Mouse (Mus musculus) limb, embryonic 14.5 days (tissue): ENCODE measurements around the gene Macrod1. TPM values are rescaled to one million over a fixed set of nuclear protein-coding genes. Genes with fewer than 3 reads are reported as not detected.
A peak's percentile ranks its signal among the peaks of the same experiment; 100 is the strongest.

Experiments
- ATAC-seq: fragments of 200-750 bp; cut with Nextera tagmentation; 2 replicates; pipeline ENCODE4 v1.8.0; 2017; ENCODE audit warnings: low read depth, moderate number of reproducible peaks, moderate TSS enrichment; ENCODE audit not compliant: low FRiP score
- DNase-seq: peaks from one replicate; pipeline ENCODE4 v3.0.0-alpha.2; 2015; ENCODE audit warnings: low spot score
- H3K27ac ChIP-seq: fragments of 300-500 bp; sonication (generic); replicated peaks from 2 replicates; pipeline ENCODE4 v1.5.1; 2014; ENCODE audit warnings: low read depth, mild to moderate bottlenecking, low read length, moderate library complexity, mixed read lengths
- H3K27me3 ChIP-seq: fragments of 300-500 bp; sonication (generic); 2 replicates; pipeline ENCODE4 v1.6.1; 2014; ENCODE audit warnings: low read length, mixed read lengths; ENCODE audit not compliant: control insufficient read depth, insufficient read depth
- H3K36me3 ChIP-seq: fragments of 300-500 bp; sonication (generic); 2 replicates; pipeline ENCODE4 v1.6.1; 2014; ENCODE audit warnings: mild to moderate bottlenecking, low read length, moderate library complexity, mixed read lengths; ENCODE audit not compliant: control insufficient read depth, insufficient read depth
- H3K4me1 ChIP-seq: fragments of 300-500 bp; sonication (generic); 2 replicates; pipeline ENCODE4 v1.6.1; 2014; ENCODE audit warnings: antibody characterized with exemption, low read length, mixed read lengths; ENCODE audit not compliant: control insufficient read depth, insufficient read depth
- H3K4me2 ChIP-seq: fragments of 300-500 bp; sonication (generic); replicated peaks from 2 replicates; pipeline ENCODE4 v1.6.1; 2014; ENCODE audit warnings: low read depth, mild to moderate bottlenecking, low read length, moderate library complexity; ENCODE audit not compliant: severe bottlenecking
- H3K4me3 ChIP-seq: fragments of 300-500 bp; sonication (generic); replicated peaks from 2 replicates; pipeline ENCODE4 v1.5.1; 2014; ENCODE audit warnings: low read length
- H3K9ac ChIP-seq: fragments of 300-500 bp; sonication (generic); 2 replicates; pipeline ENCODE4 v1.6.1; 2014; ENCODE audit warnings: mild to moderate bottlenecking, low read depth, low read length, moderate library complexity; ENCODE audit not compliant: severe bottlenecking
- H3K9me3 ChIP-seq: fragments of 300-500 bp; sonication (generic); 2 replicates; pipeline ENCODE4 v1.6.1; 2016; ENCODE audit warnings: low read length; ENCODE audit not compliant: control insufficient read depth
- POLR2A ChIP-seq: fragments of 200-500 bp; IDR thresholded peaks from 2 replicates; pipeline ENCODE4 v1.8.0; 2012; ENCODE audit warnings: inconsistent platforms, mild to moderate bottlenecking, moderate library complexity, borderline replicate concordance; ENCODE audit not compliant: insufficient read depth, insufficient read length; ENCODE audit errors: extremely low read depth
- WGBS: fragments of 180-500 bp; shearing (Covaris S2); extraction: QIAGEN DNeasy Blood & Tissue Kit; methylation state at CpG from one replicate; pipeline ENCODE4 v1.1.7; 2014; 5-methylcytosine and 5-hydroxymethylcytosine counted together
- polyA plus RNA-seq, 2 experiments: library from polyadenylated mRNA; depleted of rRNA in 1 of 2; stranded (reverse) in 1 of 2; unstranded in 1 of 2; fragments of >200 nt; fragmentation: Nextera tagmentation in 1 of 2; extraction: Ambion mirVana in 1 of 2; gene quantifications; 2 replicates each; pipeline versions ENCODE4 v1.2.1 to v1.2.3; 2012 to 2014

The Macrod1 gene
- polyA plus RNA-seq, 2 experiments: 19.7 to 24.6 TPM

DNA sequence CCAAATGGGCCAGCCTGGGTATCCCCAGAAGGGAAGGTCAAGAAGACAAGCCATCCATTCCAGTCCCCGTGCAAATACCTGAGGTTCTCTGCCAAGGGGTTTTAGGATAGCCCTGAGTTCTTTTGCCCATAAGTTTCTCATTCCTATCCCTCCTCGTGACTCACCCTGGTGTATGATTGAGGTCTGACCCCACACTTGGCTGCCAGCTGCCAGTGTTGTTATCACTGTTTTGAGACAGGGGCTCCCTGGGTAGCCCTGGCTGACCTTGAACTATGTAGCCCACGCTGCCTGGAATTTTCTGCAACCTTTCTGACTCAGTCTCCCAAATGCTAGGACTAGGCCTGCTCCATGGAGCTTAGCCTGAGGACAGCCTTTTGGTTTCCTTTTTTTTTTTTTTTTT, 104.5 kb downstream of the Macrod1 start:
- ATAC-seq (no peak), DNase-seq (no peak)
- Histone ChIP-seq H3K27me3 (peaks cover 4% of the 10 kb centered on the region; the same call in 1 of the 2 replicates), H3K4me2 (no peak overlapping the region), H3K27ac (no peak overlapping the region), H3K9ac (no peak overlapping the region), H3K4me3 (no peak overlapping the region), H3K9me3 (no peaks in the 10 kb centered on the region), H3K4me1 (peaks cover 43% of the 10 kb centered on the region), H3K36me3 (no peaks in the 10 kb centered on the region)
- WGBS: 74% methylated on average over 3 of the region's 3 CpGs
- TF ChIP-seq POLR2A: no peak

GRCm38 (mm10) chr19:7164238-7164637, 107.6 kb downstream of the Macrod1 start:
- Histone ChIP-seq H3K9ac (peak overlapping the region; percentile 78; the same call in 1 of the 2 replicates), H3K4me1 (peaks cover 28% of the 10 kb centered on the region), H3K4me2 (peak overlapping the region; percentile 99), H3K27me3 (peaks cover 23% of the 10 kb centered on the region), H3K27ac (no peak overlapping the region), H3K36me3 (no peaks in the 10 kb centered on the region), H3K4me3 (peak overlapping the region; percentile 73), H3K9me3 (no peaks in the 10 kb centered on the region)
- ATAC-seq: no peak
- peak; percentile 3 for DNase-seq
- TF ChIP-seq POLR2A: no peak
- 4% methylated on average over 6 of the region's 6 CpGs for WGBS

GRCm38 (mm10) chr19:7164820-7165323, 108.3 kb downstream of the Macrod1 start:
- peak; percentile 27; the same call in 1 of the 2 replicates for ATAC-seq
- no peak overlapping the region for H3K27ac ChIP-seq

GRCm38 (mm10) chr19:7165509-7166199, 109.0 kb downstream of the Macrod1 start:
- Histone ChIP-seq H3K27me3 (peaks cover 20% of the 10 kb centered on the region), H3K9ac (peak overlapping the region; percentile 78), H3K36me3 (no peaks in the 10 kb centered on the region), H3K4me2 (peak overlapping the region; percentile 99), H3K4me1 (peaks cover 21% of the 10 kb centered on the region), H3K27ac (no peak overlapping the region), H3K4me3 (peak overlapping the region; percentile 73), H3K9me3 (no peaks in the 10 kb centered on the region)
- no peak for DNase-seq
- 0 out of 2 replicates have a peak, but pooled peaks have one; percentile 3 for ATAC-seq
- 0% methylated on average over 33 of the region's 105 CpGs for WGBS
- TF ChIP-seq POLR2A: no peak

More at GRCm38 (mm10) chr19:7164820-7165323, 108.3 kb downstream of the Macrod1 start:
- TF ChIP-seq POLR2A: no peak
- Histone ChIP-seq H3K9ac (peak overlapping the region; percentile 78), H3K36me3 (no peaks in the 10 kb centered on the region), H3K9me3 (no peaks in the 10 kb centered on the region), H3K4me1 (peaks cover 28% of the 10 kb centered on the region), H3K4me2 (peak overlapping the region; percentile 99), H3K4me3 (peak overlapping the region; percentile 73), H3K27me3 (peaks cover 20% of the 10 kb centered on the region)
- WGBS: under 1% methylated on average over 29 of the region's 35 CpGs
- DNase-seq: no peak

- DNase-seq (peak; percentile 6), ATAC-seq (no peak)
- H3K36me3 ChIP-seq: no peaks in the 10 kb centered on the region
- no peak for TF ChIP-seq POLR2A
- no peak overlapping the region for H3K27ac ChIP-seq
- H3K4me2 ChIP-seq: peak overlapping the region; percentile 99
- H3K27me3 ChIP-seq: peaks cover 20% of the 10 kb centered on the region
- H3K9ac ChIP-seq: peak overlapping the region; percentile 78
- H3K4me3 ChIP-seq: peak overlapping the region; percentile 73
- 3% methylated on average over 12 of the region's 15 CpGs for WGBS
- no peaks in the 10 kb centered on the region for H3K9me3 ChIP-seq
- peaks cover 21% of the 10 kb centered on the region for H3K4me1 ChIP-seq
Observed at GRCm38 (mm10) chr19:7166200-7166711, 109.6 kb downstream of the Macrod1 start.
